Mouse (Mus musculus) kidney, embryonic 15.5 days (tissue): Measurements from ENCODE around the gene Sf3a2. TPM values are rescaled to one million over a fixed set of nuclear protein-coding genes. Genes with fewer than 3 reads are reported as not detected.

Source experiments
- ATAC-seq: fragments of 200-750 bp; cut with Nextera tagmentation; replicated peaks from 2 replicates; pipeline ENCODE4 v1.8.0; 2017; ENCODE audit warnings: moderate TSS enrichment; ENCODE audit not compliant: low FRiP score
- H3K27ac ChIP-seq: fragments of 300-500 bp; sonication (generic); 2 replicates; pipeline ENCODE4 v1.5.1; 2015; ENCODE audit warnings: mild to moderate bottlenecking, inconsistent platforms
- H3K27me3 ChIP-seq: fragments of 300-500 bp; sonication (generic); 2 replicates; pipeline ENCODE4 v1.6.1; 2015; ENCODE audit warnings: inconsistent platforms
- H3K36me3 ChIP-seq: fragments of 300-500 bp; sonication (generic); 2 replicates; pipeline ENCODE4 v1.6.1; 2015; ENCODE audit warnings: inconsistent platforms
- H3K4me1 ChIP-seq: fragments of 300-500 bp; sonication (generic); 2 replicates; pipeline ENCODE4 v1.6.1; 2015; ENCODE audit warnings: inconsistent platforms
- H3K4me2 ChIP-seq: fragments of 300-500 bp; sonication (generic); 2 replicates; pipeline ENCODE4 v1.6.1; 2015; ENCODE audit warnings: moderate library complexity, mild to moderate bottlenecking, inconsistent platforms
- H3K4me3 ChIP-seq: fragments of 300-500 bp; sonication (generic); replicated peaks from 2 replicates; pipeline ENCODE4 v1.5.1; 2015; ENCODE audit warnings: mild to moderate bottlenecking, inconsistent platforms
- H3K9ac ChIP-seq: fragments of 300-500 bp; sonication (generic); 2 replicates; pipeline ENCODE4 v1.6.1; 2015; ENCODE audit warnings: mild to moderate bottlenecking, inconsistent platforms
- H3K9me3 ChIP-seq: fragments of 300-500 bp; sonication (generic); replicated peaks from 2 replicates; pipeline ENCODE4 v1.6.1; 2016; ENCODE audit warnings: inconsistent platforms
- WGBS: fragments of 180-500 bp; shearing (Covaris S2); methylation state at CpG from one replicate; pipeline ENCODE4 v1.1.7; 2015; ENCODE audit warnings: mixed read lengths; 5-methylcytosine and 5-hydroxymethylcytosine counted together
- polyA plus RNA-seq: library from polyadenylated mRNA; unstranded; fragments of >200 nt; fragmentation: Nextera tagmentation; extraction: Ambion mirVana; gene quantifications from 2 replicates; pipeline ENCODE4 v1.2.1, GENCODE M21; 2015

The Sf3a2 gene
- polyA plus RNA-seq, 1 experiment from 2014 or later = 92.6 TPM

- peaks cover 51% of the 10 kb centered on the region for H3K4me1 ChIP-seq
- no peaks in the 10 kb centered on the region for H3K9me3 ChIP-seq
- WGBS = 85% methylated on average over 4 of the region's 4 CpGs
- peaks cover 10% of the 10 kb centered on the region for H3K36me3 ChIP-seq
- H3K4me2 ChIP-seq = no peak overlapping the region
- H3K27ac ChIP-seq = no peak overlapping the region
- H3K4me3 ChIP-seq = no peak overlapping the region
- no peak overlapping the region for H3K9ac ChIP-seq
- ATAC-seq = no peak
- H3K27me3 ChIP-seq = no peaks in the 10 kb centered on the region
Measured at GRCm38 (mm10) chr10:80760596-80761524, 37.1 kb upstream of the Sf3a2 start.

GRCm38 (mm10) chr10:80761821-80762220 lies 36.2 kb upstream of the Sf3a2 start:
- ATAC-seq = no peak
- WGBS = 56% methylated on average over 3 of the region's 3 CpGs
- Histone ChIP-seq H3K9ac (no peak overlapping the region), H3K4me2 (no peak overlapping the region), H3K9me3 (no peaks in the 10 kb centered on the region), H3K4me1 (peaks cover 46% of the 10 kb centered on the region), H3K36me3 (peaks cover 20% of the 10 kb centered on the region), H3K27ac (no peak overlapping the region), H3K4me3 (no peak overlapping the region), H3K27me3 (no peaks in the 10 kb centered on the region)

GRCm38 (mm10) chr10:80763502-80763901 lies 34.5 kb upstream of the Sf3a2 start:
- H3K9me3 ChIP-seq = no peaks in the 10 kb centered on the region
- peaks cover 35% of the 10 kb centered on the region for H3K36me3 ChIP-seq
- no peaks in the 10 kb centered on the region for H3K27me3 ChIP-seq
- no peak overlapping the region for H3K4me3 ChIP-seq
- no peak overlapping the region for H3K4me2 ChIP-seq
- H3K27ac ChIP-seq = no peak overlapping the region
- H3K9ac ChIP-seq = no peak overlapping the region
- WGBS = 95% methylated on average over 2 of the region's 2 CpGs
- peaks cover 29% of the 10 kb centered on the region for H3K4me1 ChIP-seq
- no peak for ATAC-seq

- ATAC-seq = no peak
Measured at GRCm38 (mm10) chr10:80765746-80766145, 32.3 kb upstream of the Sf3a2 start.

GRCm38 (mm10) chr10:80766161-80766815 lies 31.7 kb upstream of the Sf3a2 start:
- peaks cover 62% of the 10 kb centered on the region for H3K36me3 ChIP-seq
- 84% methylated on average over 10 of the region's 10 CpGs for whole genome bisulfite sequencing
- ATAC-seq = no peak

More at GRCm38 (mm10) chr10:80765746-80766145, 32.3 kb upstream of the Sf3a2 start:
- H3K27ac ChIP-seq = 0 out of 2 replicates have a peak overlapping the region, but pooled peaks have one; percentile 41
- H3K4me1 ChIP-seq = peaks cover 16% of the 10 kb centered on the region
- no peaks in the 10 kb centered on the region for H3K27me3 ChIP-seq
- peaks cover 56% of the 10 kb centered on the region for H3K36me3 ChIP-seq
- H3K4me3 ChIP-seq = no peak overlapping the region
- no peaks in the 10 kb centered on the region for H3K9me3 ChIP-seq
- WGBS = 80% methylated on average over 2 of the region's 2 CpGs
- no peak overlapping the region for H3K4me2 ChIP-seq
- no peak overlapping the region for H3K9ac ChIP-seq

GRCm38 (mm10) chr10:80768365-80768764 lies 29.6 kb upstream of the Sf3a2 start:
- WGBS = 90% methylated on average over 6 of the region's 6 CpGs
- Histone ChIP-seq H3K4me3 (no peak overlapping the region), H3K4me2 (no peak overlapping the region), H3K4me1 (peaks cover 5% of the 10 kb centered on the region; the same call in 1 of the 2 replicates), H3K9ac (no peak overlapping the region), H3K27ac (no peak overlapping the region), H3K27me3 (no peaks in the 10 kb centered on the region), H3K36me3 (peaks cover 82% of the 10 kb centered on the region), H3K9me3 (no peaks in the 10 kb centered on the region)
- no peak for ATAC-seq

More at GRCm38 (mm10) chr10:80766161-80766815, 31.7 kb upstream of the Sf3a2 start:
- H3K9ac ChIP-seq = no peak overlapping the region
- H3K4me1 ChIP-seq = peaks cover 10% of the 10 kb centered on the region
- peak overlapping the region; percentile 41; the same call in 1 of the 2 replicates for H3K27ac ChIP-seq
- H3K27me3 ChIP-seq = no peaks in the 10 kb centered on the region
- H3K4me2 ChIP-seq = no peak overlapping the region
- no peak overlapping the region for H3K4me3 ChIP-seq
- H3K9me3 ChIP-seq = no peaks in the 10 kb centered on the region

- H3K36me3 ChIP-seq = peaks cover 100% of the 10 kb centered on the region
- ATAC-seq = no peak
- H3K27me3 ChIP-seq = no peaks in the 10 kb centered on the region
- no peak overlapping the region for H3K4me2 ChIP-seq
- H3K4me1 ChIP-seq = no peaks in the 10 kb centered on the region
- WGBS = 81% methylated on average over 5 of the region's 5 CpGs
- no peak overlapping the region for H3K27ac ChIP-seq
- H3K4me3 ChIP-seq = no peak overlapping the region
- no peaks in the 10 kb centered on the region for H3K9me3 ChIP-seq
- H3K9ac ChIP-seq = no peak overlapping the region
Measured at GRCm38 (mm10) chr10:80773816-80774215, 24.2 kb upstream of the Sf3a2 start.

- no peak overlapping the region for H3K4me3 ChIP-seq
- no peaks in the 10 kb centered on the region for H3K27me3 ChIP-seq
- peaks cover 100% of the 10 kb centered on the region for H3K36me3 ChIP-seq
- H3K4me2 ChIP-seq = no peak overlapping the region
- H3K27ac ChIP-seq = peak overlapping the region; percentile 39; the same call in 1 of the 2 replicates
- WGBS = 79% methylated on average over 2 of the region's 2 CpGs
- no peak overlapping the region for H3K9ac ChIP-seq
- ATAC-seq = no peak
- no peaks in the 10 kb centered on the region for H3K4me1 ChIP-seq
- no peaks in the 10 kb centered on the region for H3K9me3 ChIP-seq
Measured at GRCm38 (mm10) chr10:80774549-80774948, 23.4 kb upstream of the Sf3a2 start.

GRCm38 (mm10) chr10:80774981-80775380 lies 23.0 kb upstream of the Sf3a2 start:
- no peak overlapping the region for H3K9ac ChIP-seq
- no peaks in the 10 kb centered on the region for H3K4me1 ChIP-seq
- H3K9me3 ChIP-seq = no peaks in the 10 kb centered on the region
- H3K4me3 ChIP-seq = no peak overlapping the region
- no peak overlapping the region for H3K27ac ChIP-seq
- peaks cover 100% of the 10 kb centered on the region for H3K36me3 ChIP-seq
- no peaks in the 10 kb centered on the region for H3K27me3 ChIP-seq
- 90% methylated on average over 4 of the region's 4 CpGs for WGBS
- H3K4me2 ChIP-seq = no peak overlapping the region
- ATAC-seq = no peak

GRCm38 (mm10) chr10:80775731-80776130 lies 22.3 kb upstream of the Sf3a2 start:
- 89% methylated on average over 4 of the region's 4 CpGs for WGBS

GRCm38 (mm10) chr10:80776358-80776869 lies 21.6 kb upstream of the Sf3a2 start:
- Histone ChIP-seq H3K4me2 (no peak overlapping the region), H3K9ac (no peak overlapping the region), H3K36me3 (peaks cover 100% of the 10 kb centered on the region), H3K27me3 (no peaks in the 10 kb centered on the region), H3K9me3 (no peaks in the 10 kb centered on the region), H3K4me1 (no peaks in the 10 kb centered on the region), H3K4me3 (no peak overlapping the region), H3K27ac (no peak overlapping the region)
- WGBS = 85% methylated on average over 6 of the region's 6 CpGs
- ATAC-seq = no peak

More at GRCm38 (mm10) chr10:80775731-80776130, 22.3 kb upstream of the Sf3a2 start:
- Histone ChIP-seq H3K4me3 (no peak overlapping the region), H3K27ac (no peak overlapping the region), H3K4me1 (no peaks in the 10 kb centered on the region), H3K36me3 (peaks cover 100% of the 10 kb centered on the region), H3K27me3 (no peaks in the 10 kb centered on the region), H3K9me3 (no peaks in the 10 kb centered on the region), H3K4me2 (no peak overlapping the region), H3K9ac (no peak overlapping the region)
- no peak for ATAC-seq

GRCm38 (mm10) chr10:80777123-80777522 lies 20.9 kb upstream of the Sf3a2 start:
- Histone ChIP-seq H3K9me3 (no peaks in the 10 kb centered on the region), H3K36me3 (peaks cover 100% of the 10 kb centered on the region), H3K4me2 (no peak overlapping the region), H3K27ac (no peak overlapping the region), H3K4me3 (no peak overlapping the region), H3K4me1 (no peaks in the 10 kb centered on the region), H3K9ac (no peak overlapping the region), H3K27me3 (no peaks in the 10 kb centered on the region)
- no peak for ATAC-seq
- 91% methylated on average over 5 of the region's 5 CpGs for WGBS
